Mouse (Mus musculus) c-Kit-positive CD71-positive TER-119-positive erythroid progenitor cells, embryonic 14.5 days (primary cell): Measurements from ENCODE around the gene Nckap5.
"Not testable (repeated sequence)": the region's sequence is repeated elsewhere in the genome, so short reads cannot be mapped to it uniquely, and the experiment has no call there.

Experiments used
- DNase-seq: peaks from one replicate; pipeline ENCODE4 v3.0.0-alpha.2; 2013; ENCODE audit warnings: low spot score

The Nckap5 gene

GRCm38 (mm10) chr1:126022959-126023358, 807.6 kb downstream of the Nckap5 start:
- DNase-seq = no peak

- DNase-seq = not testable (repeated sequence)
These were observed 811.9 kb downstream of the Nckap5 start for GRCm38 (mm10) chr1:126018654-126019053.

- no peak for DNase-seq
These were observed 818.9 kb downstream of the Nckap5 start for GRCm38 (mm10) chr1:126011661-126012091.

- no peak for DNase-seq
These were observed 823.0 kb downstream of the Nckap5 start for GRCm38 (mm10) chr1:126007571-126007970.

GRCm38 (mm10) chr1:126005672-126006071, 824.9 kb downstream of the Nckap5 start:
- no peak for DNase-seq

GRCm38 (mm10) chr1:125996540-125996939, 834.1 kb downstream of the Nckap5 start:
- DNase-seq = no peak

- no peak for DNase-seq
These were observed 842.8 kb downstream of the Nckap5 start for GRCm38 (mm10) chr1:125987803-125988202.

GRCm38 (mm10) chr1:125984570-125984969, 846.0 kb downstream of the Nckap5 start:
- no peak for DNase-seq

- DNase-seq = no peak
These were observed 856.0 kb downstream of the Nckap5 start for GRCm38 (mm10) chr1:125974649-125975048.

- DNase-seq = no peak
These were observed 858.7 kb downstream of the Nckap5 start for GRCm38 (mm10) chr1:125971933-125972332.

GRCm38 (mm10) chr1:125967671-125968070, 862.9 kb downstream of the Nckap5 start:
- no peak for DNase-seq

GRCm38 (mm10) chr1:125951026-125951425, 879.6 kb downstream of the Nckap5 start:
- DNase-seq = no peak

GRCm38 (mm10) chr1:125949076-125949475, 881.5 kb downstream of the Nckap5 start:
- DNase-seq = no peak

GRCm38 (mm10) chr1:125945136-125945535, 885.5 kb downstream of the Nckap5 start:
- DNase-seq = no peak

- no peak for DNase-seq
These were observed 887.3 kb downstream of the Nckap5 start for GRCm38 (mm10) chr1:125943305-125943704.

- no peak for DNase-seq
These were observed 905.1 kb downstream of the Nckap5 start for GRCm38 (mm10) chr1:125925486-125925885.

GRCm38 (mm10) chr1:125923062-125923461, 907.5 kb downstream of the Nckap5 start:
- no peak for DNase-seq

- DNase-seq = no peak
These were observed 909.9 kb downstream of the Nckap5 start for GRCm38 (mm10) chr1:125920696-125921095.

GRCm38 (mm10) chr1:125912601-125913600, 917.7 kb downstream of the Nckap5 start, which contains the start of gene Lypd1:
Gene Lypd1 (minus strand): TSS chr1:125913101.
- no peak for DNase-seq

- no peak for DNase-seq
These were observed 918.6 kb downstream of the Nckap5 start for GRCm38 (mm10) chr1:125911901-125912445.

GRCm38 (mm10) chr1:125911337-125911900, 919.2 kb downstream of the Nckap5 start:
- no peak for DNase-seq

- no peak for DNase-seq
These were observed 919.7 kb downstream of the Nckap5 start for GRCm38 (mm10) chr1:125910871-125911265.
